Mouse (Mus musculus) cortical plate, adult 2 months (tissue): ENCODE results near the gene Olfr287. TPM values are rescaled to one million over a fixed set of nuclear protein-coding genes. Genes with fewer than 3 reads are reported as not detected.

Experiments used
- H3K27ac ChIP-seq: fragments of 200-500 bp; 2 replicates; pipeline ENCODE4 v1.5.1; 2012; ENCODE audit warnings: low read length, control low read depth, inconsistent platforms; ENCODE audit not compliant: insufficient read depth
- H3K4me1 ChIP-seq: fragments of 200-500 bp; 2 replicates; pipeline ENCODE4 v1.6.1; 2011; ENCODE audit warnings: low read length; ENCODE audit not compliant: control insufficient read depth, insufficient read depth
- H3K4me3 ChIP-seq: fragments of 200-500 bp; 2 replicates; pipeline ENCODE4 v1.5.1; 2011; ENCODE audit warnings: mild to moderate bottlenecking, low read length, control low read depth; ENCODE audit not compliant: insufficient read depth
- CTCF ChIP-seq: fragments of 200-500 bp; IDR thresholded peaks from 2 replicates; pipeline ENCODE4 v1.5.1; 2011; ENCODE audit warnings: mild to moderate bottlenecking, control low read depth, low read length; ENCODE audit not compliant: insufficient read depth; ENCODE audit errors: extremely low read depth
- POLR2A ChIP-seq: fragments of 200-500 bp; IDR thresholded peaks from 2 replicates; pipeline ENCODE4 v1.6.1; 2011; ENCODE audit warnings: mild to moderate bottlenecking, low read length, control low read depth; ENCODE audit not compliant: insufficient read depth; ENCODE audit errors: extremely low read depth
- polyA plus RNA-seq: library from polyadenylated mRNA; depleted of rRNA; stranded (reverse); fragments of >200 nt; gene quantifications from 2 replicates; pipeline ENCODE4 v1.2.3, GENCODE M21; 2012

The Olfr287 gene
- polyA plus RNA-seq, 1 experiment: 18.2 TPM

- Histone ChIP-seq H3K4me1 (no peaks in the 10 kb centered on the region), H3K4me3 (no peak overlapping the region), H3K27ac (no peak overlapping the region)
- TF ChIP-seq CTCF (no peak), POLR2A (no peak)
Observed at GRCm38 (mm10) chr15:98209676-98210075, 11.2 kb downstream of the Olfr287 start.

GRCm38 (mm10) chr15:98195442-98195841 lies 25.4 kb downstream of the Olfr287 start, which contains the start of gene Olfr288:
TSS of gene Olfr288 (minus strand) at chr15:98195542.
- H3K4me1 ChIP-seq: no peaks in the 10 kb centered on the region
- H3K4me3 ChIP-seq: no peak within 1 kb of the TSS
- no peak within 1 kb of the TSS for H3K27ac ChIP-seq
- TF ChIP-seq POLR2A: no peak
- TF ChIP-seq CTCF: no peak

- Histone ChIP-seq H3K27ac (no peak overlapping the region), H3K4me3 (no peak overlapping the region), H3K4me1 (peaks cover 2% of the 10 kb centered on the region; the same call in 1 of the 2 replicates)
- no peak for TF ChIP-seq CTCF
- TF ChIP-seq POLR2A: no peak
Observed at GRCm38 (mm10) chr15:98184456-98184855, 36.4 kb downstream of the Olfr287 start.

GRCm38 (mm10) chr15:98181856-98182570 lies 38.8 kb downstream of the Olfr287 start:
- Histone ChIP-seq H3K4me3 (no peak overlapping the region), H3K27ac (no peak overlapping the region), H3K4me1 (peaks cover 2% of the 10 kb centered on the region; the same call in 1 of the 2 replicates)
- no peak for TF ChIP-seq POLR2A
- no peak for TF ChIP-seq CTCF

GRCm38 (mm10) chr15:98181132-98181711 lies 39.6 kb downstream of the Olfr287 start:
- peak overlapping the region; percentile 43 for H3K4me3 ChIP-seq
- H3K4me1 ChIP-seq: peaks cover 2% of the 10 kb centered on the region; the same call in 1 of the 2 replicates
- TF ChIP-seq CTCF (peak; percentile 65), POLR2A (peak; percentile 58)
- H3K27ac ChIP-seq: peak overlapping the region; percentile 75

GRCm38 (mm10) chr15:98180567-98181131 lies 40.2 kb downstream of the Olfr287 start:
- peaks cover 2% of the 10 kb centered on the region; the same call in 1 of the 2 replicates for H3K4me1 ChIP-seq
- TF ChIP-seq CTCF (no peak), POLR2A (no peak)
- H3K4me3 ChIP-seq: peak overlapping the region; percentile 43
- H3K27ac ChIP-seq: peak overlapping the region; percentile 75

- TF ChIP-seq POLR2A (no peak), CTCF (no peak)
- Histone ChIP-seq H3K27ac (no peak overlapping the region), H3K4me3 (no peak overlapping the region), H3K4me1 (peaks cover 3% of the 10 kb centered on the region; the same call in 1 of the 2 replicates)
Observed at GRCm38 (mm10) chr15:98177320-98177719, 43.5 kb downstream of the Olfr287 start.

GRCm38 (mm10) chr15:98173821-98174220 lies 47.0 kb downstream of the Olfr287 start:
- TF ChIP-seq POLR2A (no peak), CTCF (peak; percentile 38; the same call in 1 of the 2 replicates)
- H3K4me1 ChIP-seq: peaks cover 2% of the 10 kb centered on the region; the same call in 1 of the 2 replicates
- H3K27ac ChIP-seq: no peak overlapping the region
- no peak overlapping the region for H3K4me3 ChIP-seq

- Histone ChIP-seq H3K27ac (no peak overlapping the region), H3K4me3 (no peak overlapping the region), H3K4me1 (peaks cover 2% of the 10 kb centered on the region; the same call in 1 of the 2 replicates)
- no peak for TF ChIP-seq CTCF
- no peak for TF ChIP-seq POLR2A
Observed at GRCm38 (mm10) chr15:98172113-98172512, 48.7 kb downstream of the Olfr287 start.

- TF ChIP-seq CTCF (no peak), POLR2A (no peak)
- no peak overlapping the region for H3K27ac ChIP-seq
- peaks cover 2% of the 10 kb centered on the region; the same call in 1 of the 2 replicates for H3K4me1 ChIP-seq
- peak overlapping the region; percentile 52; the same call in 1 of the 2 replicates for H3K4me3 ChIP-seq
Observed at GRCm38 (mm10) chr15:98170917-98171316, 49.9 kb downstream of the Olfr287 start.
